Comparison of ENCODE assay signal across 8 mouse cellular contexts in the genomic region with DNA sequence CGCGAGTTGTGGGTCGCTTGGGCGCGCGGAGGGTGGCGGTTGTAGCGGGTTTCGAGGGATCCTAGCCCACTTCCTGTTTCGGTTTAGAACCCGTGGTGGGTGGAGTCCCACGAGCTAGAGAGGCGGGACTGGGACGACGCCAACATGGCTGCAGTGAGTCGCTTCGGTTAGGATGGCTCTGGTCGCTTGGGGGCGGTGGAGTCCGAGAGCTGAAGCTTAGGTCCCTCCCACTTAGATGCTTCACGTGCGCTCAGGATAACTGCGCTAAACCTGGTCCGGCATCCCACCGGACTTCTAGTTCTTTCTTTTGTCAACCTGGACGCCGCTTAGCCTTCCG. TPM values are rescaled to one million over a fixed set of nuclear protein-coding genes. Genes with fewer than 3 reads are reported as not detected.
DNase-seq lines count a peak whose midpoint lies in the region; ATAC-seq and TF ChIP-seq lines count a peak whose summit lies in the region.

A gene (minus strand): TSS at position 117 of the 337 bp plus-strand sequence.

- 14% methylated on average over 28 of the region's 28 CpGs for WGBS in bone marrow, adult 2 months
- WGBS in embryonic facial prominence, embryonic 15.5 days: 13% methylated on average over 28 of the region's 28 CpGs
- 25% methylated on average over 28 of the region's 28 CpGs for WGBS in kidney, embryonic 14.5 days
- 25% methylated on average over 28 of the region's 28 CpGs for WGBS in limb, embryonic 15.5 days

- TF ChIP-seq CTCF in bone marrow, adult 2 months (IDR thresholded peaks at IDR 0.05; ENCODE audit: control insufficient read depth, insufficient read depth, low read length): peak; percentile 58

- DNase-seq in A20 (ENCODE audit: low read depth, low spot score): peak; percentile 90
- DNase-seq in heart, adult 9 months (ENCODE audit: low spot score in 2 of 2): peak; percentile 87 to 88
- DNase-seq in monocyte, adult 2 months (ENCODE audit: low read depth in 1 of 2, low spot score in 2 of 2): peak; percentile 45 to 73
- DNase-seq in splenic B cell, adult 2 months (ENCODE audit: low read depth, low spot score): peak; percentile 91

- no peak for TF ChIP-seq POLR2A in bone marrow, adult 2 months (IDR thresholded peaks at IDR 0.05; ENCODE audit: borderline replicate concordance, control insufficient read depth, low read depth, low read length)

- peak within 1 kb of the TSS; percentile 21; the same call in 1 of the 2 replicates for H3K9ac ChIP-seq in embryonic facial prominence, embryonic 15.5 days
- peak within 1 kb of the TSS; percentile 62 for H3K9ac ChIP-seq in kidney, embryonic 14.5 days (ENCODE audit: low read depth, low read length)
- H3K9ac ChIP-seq in limb, embryonic 15.5 days: peak within 1 kb of the TSS; percentile 51

- H3K27me3 ChIP-seq in embryonic facial prominence, embryonic 15.5 days: no peaks in the 10 kb centered on the region
- no peaks in the 10 kb centered on the region for H3K27me3 ChIP-seq in kidney, embryonic 14.5 days (ENCODE audit: control insufficient read depth, insufficient read depth, low read length)
- H3K27me3 ChIP-seq in limb, embryonic 15.5 days: no peaks in the 10 kb centered on the region
- no peaks in the 10 kb centered on the region for H3K27me3 ChIP-seq in splenic B cell, adult 2 months (ENCODE audit: control insufficient read depth, insufficient read depth, low read length, poor library complexity, severe bottlenecking)

- no peaks in the 10 kb centered on the region for H3K4me1 ChIP-seq in bone marrow, adult 2 months (ENCODE audit: control insufficient read depth, insufficient read depth, low read length)
- H3K4me1 ChIP-seq in embryonic facial prominence, embryonic 15.5 days: no peaks in the 10 kb centered on the region
- H3K4me1 ChIP-seq in kidney, embryonic 14.5 days (ENCODE audit: control insufficient read depth, insufficient read depth, low read length): no peaks in the 10 kb centered on the region
- no peaks in the 10 kb centered on the region for H3K4me1 ChIP-seq in limb, embryonic 15.5 days

- peak; percentile 95 for ATAC-seq in embryonic facial prominence, embryonic 15.5 days (ENCODE audit: insufficient number of reproducible peaks, low FRiP score, low TSS enrichment, low read depth)
- ATAC-seq in kidney, embryonic 14.5 days (ENCODE audit: low FRiP score, low TSS enrichment): peak; percentile 100
- peak; percentile 85 for ATAC-seq in limb, embryonic 15.5 days (ENCODE audit: insufficient number of reproducible peaks, low FRiP score, low TSS enrichment, low read depth)

- H3K27ac ChIP-seq in bone marrow, adult 2 months (ENCODE audit: control insufficient read depth, insufficient read depth, low read depth, low read length, poor library complexity): no peak within 1 kb of the TSS; the same call in 1 of the 2 replicates
- H3K27ac ChIP-seq in embryonic facial prominence, embryonic 15.5 days (replicated peaks): no peak within 1 kb of the TSS
- H3K27ac ChIP-seq in kidney, embryonic 14.5 days (ENCODE audit: low read depth, low read length): no peak within 1 kb of the TSS
- H3K27ac ChIP-seq in limb, embryonic 15.5 days: peak within 1 kb of the TSS; percentile 38; the same call in 1 of the 2 replicates

- H3K9me3 ChIP-seq in embryonic facial prominence, embryonic 15.5 days (replicated peaks): no peaks in the 10 kb centered on the region
- no peaks in the 10 kb centered on the region for H3K9me3 ChIP-seq in kidney, embryonic 14.5 days (ENCODE audit: control insufficient read depth, low read length)
- no peaks in the 10 kb centered on the region for H3K9me3 ChIP-seq in limb, embryonic 15.5 days

- no peaks in the 10 kb centered on the region for H3K36me3 ChIP-seq in embryonic facial prominence, embryonic 15.5 days
- H3K36me3 ChIP-seq in kidney, embryonic 14.5 days (ENCODE audit: control insufficient read depth, insufficient read depth, low read length): no peaks in the 10 kb centered on the region
- H3K36me3 ChIP-seq in limb, embryonic 15.5 days: no peaks in the 10 kb centered on the region
- no peaks in the 10 kb centered on the region for H3K36me3 ChIP-seq in splenic B cell, adult 2 months (ENCODE audit: control insufficient read depth, insufficient read depth, low read length, poor library complexity, severe bottlenecking)

- peak within 1 kb of the TSS; percentile 45 for H3K4me2 ChIP-seq in embryonic facial prominence, embryonic 15.5 days (replicated peaks)
- peak within 1 kb of the TSS; percentile 42 for H3K4me2 ChIP-seq in kidney, embryonic 14.5 days (replicated peaks; ENCODE audit: low read depth, low read length)
- peak within 1 kb of the TSS; percentile 48 for H3K4me2 ChIP-seq in limb, embryonic 15.5 days

- H3K4me3 ChIP-seq in bone marrow, adult 2 months (replicated peaks; ENCODE audit: control insufficient read depth, low read depth, low read length): peak within 1 kb of the TSS; percentile 63
- peak within 1 kb of the TSS; percentile 59 for H3K4me3 ChIP-seq in embryonic facial prominence, embryonic 15.5 days (replicated peaks)
- peak within 1 kb of the TSS; percentile 54 for H3K4me3 ChIP-seq in kidney, embryonic 14.5 days (ENCODE audit: low read length)
- H3K4me3 ChIP-seq in limb, embryonic 15.5 days: peak within 1 kb of the TSS; percentile 54

RNA-seq across cellular contexts. Expression of the gene that starts here (rescaled TPM):
- 2.8 and 8.5 TPM in 2 replicates for polyA plus RNA-seq in bone marrow, adult 2 months (2011; ENCODE audit: insufficient read depth, insufficient read length, low replicate concordance, missing spikeins)
- polyA plus RNA-seq in embryonic facial prominence, embryonic 15.5 days (2015; fragmentation: Nextera tagmentation; extraction: Ambion mirVana): 11.6 and 11.9 TPM in 2 replicates
- polyA plus RNA-seq in kidney, embryonic 14.5 days (2014; fragmentation: Nextera tagmentation; extraction: Ambion mirVana): 8.2 and 8.6 TPM in 2 replicates
- polyA plus RNA-seq in limb, embryonic 15.5 days (2015; fragmentation: Nextera tagmentation; extraction: Ambion mirVana): 9.6 and 11.4 TPM in 2 replicates
